9 mouse cellular contexts compared by ENCODE assay signal in genomic region chr5:33651017-33651416, GRCm38 (mm10). TPM values are rescaled to one million over a fixed set of nuclear protein-coding genes. Genes with fewer than 3 reads are reported as not detected.
DNase-seq lines count a peak whose midpoint lies in the region; ATAC-seq lines count a peak whose summit lies in the region.
"Had no signal": no experiment of that assay in that cellular context is flagged by ENCODE, and none has a peak within 500 bp of the region (broad histone marks: within the 10 kb centered on the region; RNA-seq: fewer than 3 reads in every experiment).

No protein-coding gene starts in this region.

- peak overlapping the region; percentile 80 for H3K9ac ChIP-seq in neural tube, embryonic 11.5 days (ENCODE audit: low read length)
- H3K9ac ChIP-seq in limb, embryonic 15.5 days: peak overlapping the region; percentile 77
- H3K9ac ChIP-seq in stomach, embryonic 15.5 days: peak overlapping the region; percentile 52; the same call in 1 of the 2 replicates

- peaks cover 7% of the 10 kb centered on the region; the same call in 1 of the 2 replicates for H3K4me1 ChIP-seq in neural tube, embryonic 11.5 days (ENCODE audit: control insufficient read depth, insufficient read depth, low read length)
- peaks cover 26% of the 10 kb centered on the region for H3K4me1 ChIP-seq in limb, embryonic 15.5 days
- peaks cover 20% of the 10 kb centered on the region for H3K4me1 ChIP-seq in stomach, embryonic 15.5 days

- H3K27me3 ChIP-seq in neural tube, embryonic 11.5 days (ENCODE audit: control insufficient read depth, insufficient read depth, low read length): no peaks in the 10 kb centered on the region
- no peaks in the 10 kb centered on the region for H3K27me3 ChIP-seq in limb, embryonic 15.5 days
- no peaks in the 10 kb centered on the region for H3K27me3 ChIP-seq in stomach, embryonic 15.5 days (replicated peaks)

- H3K27ac ChIP-seq in neural tube, embryonic 11.5 days (ENCODE audit: low read depth, low read length): no peak overlapping the region
- peak overlapping the region; percentile 99; the same call in 1 of the 2 replicates for H3K27ac ChIP-seq in limb, embryonic 15.5 days
- peak overlapping the region; percentile 97; the same call in 1 of the 2 replicates for H3K27ac ChIP-seq in stomach, embryonic 15.5 days

- H3K36me3 ChIP-seq in neural tube, embryonic 11.5 days (ENCODE audit: control insufficient read depth, insufficient read depth, low read length): peaks cover 8% of the 10 kb centered on the region
- H3K36me3 ChIP-seq in limb, embryonic 15.5 days: peaks cover 60% of the 10 kb centered on the region
- peaks cover 50% of the 10 kb centered on the region for H3K36me3 ChIP-seq in stomach, embryonic 15.5 days

- no peak for ATAC-seq in neural tube, embryonic 11.5 days (ENCODE audit: insufficient read depth, low FRiP score, low TSS enrichment)
- ATAC-seq in limb, embryonic 15.5 days (ENCODE audit: insufficient number of reproducible peaks, low FRiP score, low TSS enrichment, low read depth): no peak
- ATAC-seq in stomach, embryonic 15.5 days (ENCODE audit: insufficient read depth, low FRiP score, low read depth): no peak

- H3K9me3 ChIP-seq in neural tube, embryonic 11.5 days (ENCODE audit: control insufficient read depth, low read length): no peaks in the 10 kb centered on the region
- H3K9me3 ChIP-seq in limb, embryonic 15.5 days: no peaks in the 10 kb centered on the region
- H3K9me3 ChIP-seq in stomach, embryonic 15.5 days: no peaks in the 10 kb centered on the region

- peak; percentile 25 for DNase-seq in cerebellum, adult 9-10 months
- no peak for DNase-seq in cerebellum, postnatal 36 days
- DNase-seq in neural tube, embryonic 11.5 days (ENCODE audit: low spot score): no peak
- DNase-seq in neural tube, embryonic 10.5 days (ENCODE audit: extremely low spot score, low spot score): no peak
- DNase-seq in frontal cortex, postnatal 25 days (ENCODE audit: low spot score in 2 of 2): no peak
- DNase-seq in kidney, adult 18-20 months: no peak
- DNase-seq: cerebellum, adult 18-20 months had no signal

- 18% methylated on average over 2 of the region's 2 CpGs for WGBS in neural tube, embryonic 11.5 days
- 25% methylated on average over 2 of the region's 2 CpGs for WGBS in limb, embryonic 15.5 days
- 12% methylated on average over 2 of the region's 2 CpGs for WGBS in stomach, embryonic 15.5 days

- peak overlapping the region; percentile 83 for H3K4me3 ChIP-seq in neural tube, embryonic 11.5 days (ENCODE audit: low read depth, low read length)
- peak overlapping the region; percentile 68 for H3K4me3 ChIP-seq in limb, embryonic 15.5 days
- peak overlapping the region; percentile 77 for H3K4me3 ChIP-seq in stomach, embryonic 15.5 days (replicated peaks)

- H3K4me2 ChIP-seq in neural tube, embryonic 11.5 days (ENCODE audit: low read depth): peak overlapping the region; percentile 52
- peak overlapping the region; percentile 65 for H3K4me2 ChIP-seq in limb, embryonic 15.5 days
- peak overlapping the region; percentile 56 for H3K4me2 ChIP-seq in stomach, embryonic 15.5 days

RNA-seq across cellular contexts. Expression of gene Slbp, which starts 1.4 kb away (rescaled TPM):
- polyA plus RNA-seq in neural tube, embryonic 11.5 days (2014; fragmentation: Nextera tagmentation; extraction: Ambion mirVana): 242 and 267 TPM in 2 replicates
- 204 and 206 TPM in 2 replicates for polyA plus RNA-seq in limb, embryonic 15.5 days (2015; fragmentation: Nextera tagmentation; extraction: Ambion mirVana)
- 208 and 215 TPM in 2 replicates for polyA plus RNA-seq in stomach, embryonic 15.5 days (2015; fragmentation: Nextera tagmentation; extraction: Ambion mirVana)

RNA-seq across cellular contexts. Expression of gene Tacc3, which starts 6.9 kb away (rescaled TPM):
- 238 and 260 TPM in 2 replicates for polyA plus RNA-seq in neural tube, embryonic 11.5 days (2014; fragmentation: Nextera tagmentation; extraction: Ambion mirVana)
- 150 and 151 TPM in 2 replicates for polyA plus RNA-seq in limb, embryonic 15.5 days (2015; fragmentation: Nextera tagmentation; extraction: Ambion mirVana)
- polyA plus RNA-seq in stomach, embryonic 15.5 days (2015; fragmentation: Nextera tagmentation; extraction: Ambion mirVana): 155 and 165 TPM in 2 replicates

RNA-seq across cellular contexts. Expression of gene Tmem129, which starts 7.2 kb away (rescaled TPM):
- 38.6 and 39.7 TPM in 2 replicates for polyA plus RNA-seq in neural tube, embryonic 11.5 days (2014; fragmentation: Nextera tagmentation; extraction: Ambion mirVana)
- 45.8 and 49.7 TPM in 2 replicates for polyA plus RNA-seq in limb, embryonic 15.5 days (2015; fragmentation: Nextera tagmentation; extraction: Ambion mirVana)
- polyA plus RNA-seq in stomach, embryonic 15.5 days (2015; fragmentation: Nextera tagmentation; extraction: Ambion mirVana): 33.7 and 35.6 TPM in 2 replicates

RNA-seq across cellular contexts. Expression of gene Gm9903, which starts 21.3 kb away (rescaled TPM):
- polyA plus RNA-seq in neural tube, embryonic 11.5 days (2014; fragmentation: Nextera tagmentation; extraction: Ambion mirVana): 0.58 and 0.77 TPM in 2 replicates
- 0.29 and 0.35 TPM in 2 replicates for polyA plus RNA-seq in limb, embryonic 15.5 days (2015; fragmentation: Nextera tagmentation; extraction: Ambion mirVana)
- polyA plus RNA-seq in stomach, embryonic 15.5 days (2015; fragmentation: Nextera tagmentation; extraction: Ambion mirVana): 0.17 and 0.58 TPM in 2 replicates

RNA-seq across cellular contexts. Expression of gene Fam53a, which starts 21.6 kb away (rescaled TPM):
- 53.4 and 59.3 TPM in 2 replicates for polyA plus RNA-seq in neural tube, embryonic 11.5 days (2014; fragmentation: Nextera tagmentation; extraction: Ambion mirVana)
- 62.5 and 69.1 TPM in 2 replicates for polyA plus RNA-seq in limb, embryonic 15.5 days (2015; fragmentation: Nextera tagmentation; extraction: Ambion mirVana)
- 52.9 and 53.9 TPM in 2 replicates for polyA plus RNA-seq in stomach, embryonic 15.5 days (2015; fragmentation: Nextera tagmentation; extraction: Ambion mirVana)
